Mouse (Mus musculus): Measurements from ENCODE around the gene Ppt1. TPM values are rescaled to one million over a fixed set of nuclear protein-coding genes. Genes with fewer than 3 reads are reported as not detected.

The Ppt1 gene
- polyA plus RNA-seq, 1 experiment from 2014 or later = 46.8 TPM

GRCm38 (mm10) chr4:122837180-122837730, 1.2 kb downstream of the Ppt1 start:
- no peak overlapping the region for H3K27ac ChIP-seq (replicated peaks)
- no peak overlapping the region; the same call in 1 of the 2 replicates for H3K4me2 ChIP-seq (replicated peaks; ENCODE audit: low read depth)
- TF ChIP-seq CTCF (IDR thresholded peaks at IDR 0.05; ENCODE audit: low read depth) = no peak
- no peak for TF ChIP-seq EP300 (optimal IDR thresholded peaks at IDR 0.05)
- DNase-seq (ENCODE audit: low spot score) (no peak), ATAC-seq (ENCODE audit: low FRiP score, low TSS enrichment) (no peak)
- no peak overlapping the region for H3K9ac ChIP-seq (ENCODE audit: low read length)
- no peaks in the 10 kb centered on the region for H3K9me3 ChIP-seq (ENCODE audit: control insufficient read depth, low read length)
- H3K27me3 ChIP-seq (ENCODE audit: control insufficient read depth, insufficient read depth, low read length) = no peaks in the 10 kb centered on the region
- no peak overlapping the region for H3K4me3 ChIP-seq (ENCODE audit: low read depth, low read length)
- WGBS = 75% methylated on average over 6 of the region's 6 CpGs
- H3K36me3 ChIP-seq (ENCODE audit: control insufficient read depth, insufficient read depth, low read length) = no peaks in the 10 kb centered on the region
- H3K4me1 ChIP-seq (replicated peaks; ENCODE audit: control insufficient read depth, insufficient read depth) = 0 out of 2 replicates have a peak, but pooled peaks cover 2% of the 10 kb centered on the region

GRCm38 (mm10) chr4:122837994-122838393, 2.0 kb downstream of the Ppt1 start:
- no peak overlapping the region for H3K4me3 ChIP-seq (ENCODE audit: low read depth, low read length)
- H3K27ac ChIP-seq (replicated peaks) = no peak overlapping the region
- 0 out of 2 replicates have a peak, but pooled peaks cover 2% of the 10 kb centered on the region for H3K4me1 ChIP-seq (replicated peaks; ENCODE audit: control insufficient read depth, insufficient read depth)
- TF ChIP-seq CTCF (IDR thresholded peaks at IDR 0.05; ENCODE audit: low read depth) (no peak), EP300 (optimal IDR thresholded peaks at IDR 0.05) (no peak)
- no peak overlapping the region for H3K9ac ChIP-seq (ENCODE audit: low read length)
- DNase-seq (ENCODE audit: low spot score) (no peak), ATAC-seq (ENCODE audit: low FRiP score, low TSS enrichment) (no peak)
- WGBS = 78% methylated on average over 2 of the region's 2 CpGs
- H3K4me2 ChIP-seq (replicated peaks; ENCODE audit: low read depth) = no peak overlapping the region
- no peaks in the 10 kb centered on the region for H3K27me3 ChIP-seq (ENCODE audit: control insufficient read depth, insufficient read depth, low read length)
- no peaks in the 10 kb centered on the region for H3K9me3 ChIP-seq (ENCODE audit: control insufficient read depth, low read length)
- H3K36me3 ChIP-seq (ENCODE audit: control insufficient read depth, insufficient read depth, low read length) = no peaks in the 10 kb centered on the region

GRCm38 (mm10) chr4:122838416-122838815, 2.4 kb downstream of the Ppt1 start:
- DNase-seq (ENCODE audit: low spot score) (no peak), ATAC-seq (ENCODE audit: low FRiP score, low TSS enrichment) (no peak)
- Histone ChIP-seq H3K9ac (ENCODE audit: low read length) (no peak overlapping the region), H3K4me3 (ENCODE audit: low read depth, low read length) (no peak overlapping the region), H3K4me2 (replicated peaks; ENCODE audit: low read depth) (no peak overlapping the region), H3K9me3 (ENCODE audit: control insufficient read depth, low read length) (no peaks in the 10 kb centered on the region), H3K4me1 (replicated peaks; ENCODE audit: control insufficient read depth, insufficient read depth) (0 out of 2 replicates have a peak, but pooled peaks cover 2% of the 10 kb centered on the region), H3K27ac (replicated peaks) (no peak overlapping the region), H3K27me3 (ENCODE audit: control insufficient read depth, insufficient read depth, low read length) (no peaks in the 10 kb centered on the region), H3K36me3 (ENCODE audit: control insufficient read depth, insufficient read depth, low read length) (no peaks in the 10 kb centered on the region)
- TF ChIP-seq EP300 (optimal IDR thresholded peaks at IDR 0.05) (no peak), CTCF (IDR thresholded peaks at IDR 0.05; ENCODE audit: low read depth) (no peak)
- WGBS = 63% methylated on average over 1 of the region's 1 CpGs

DNA sequence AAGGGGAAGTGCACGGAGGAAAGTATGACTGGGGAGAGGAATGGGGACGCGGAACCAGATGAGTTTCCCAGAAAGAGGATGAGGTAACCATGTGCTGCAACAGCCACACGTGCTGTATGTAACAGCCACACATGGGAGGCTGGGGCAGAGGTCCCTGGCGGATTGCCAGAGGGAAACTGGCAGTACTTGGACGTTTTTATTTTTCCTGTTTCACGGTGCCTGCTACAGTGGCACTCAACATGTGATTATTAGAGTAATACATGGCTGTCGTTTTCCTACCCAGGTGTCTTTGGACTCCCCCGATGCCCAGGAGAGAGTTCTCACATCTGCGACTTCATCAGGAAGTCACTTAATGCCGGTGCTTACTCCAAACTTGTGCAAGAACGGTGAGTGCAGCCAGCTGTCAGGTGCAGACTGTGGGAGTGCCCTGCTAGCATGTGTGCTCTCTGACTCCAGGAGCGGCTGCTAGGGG, 12.1 kb downstream of the Ppt1 start:
- DNase-seq (ENCODE audit: low spot score) = no peak
- Histone ChIP-seq H3K9me3 (ENCODE audit: control insufficient read depth, low read length) (no peaks in the 10 kb centered on the region), H3K27ac (replicated peaks) (no peak overlapping the region), H3K4me3 (ENCODE audit: low read depth, low read length) (no peak overlapping the region), H3K4me2 (replicated peaks; ENCODE audit: low read depth) (no peak overlapping the region), H3K9ac (ENCODE audit: low read length) (no peak overlapping the region), H3K36me3 (ENCODE audit: control insufficient read depth, insufficient read depth, low read length) (peaks cover 12% of the 10 kb centered on the region), H3K4me1 (replicated peaks; ENCODE audit: control insufficient read depth, insufficient read depth) (no peaks in the 10 kb centered on the region), H3K27me3 (ENCODE audit: control insufficient read depth, insufficient read depth, low read length) (no peaks in the 10 kb centered on the region)
- no peak for TF ChIP-seq EP300 (optimal IDR thresholded peaks at IDR 0.05)
- no peak for TF ChIP-seq CTCF (IDR thresholded peaks at IDR 0.05; ENCODE audit: low read depth)
- 57% methylated on average over 13 of the region's 13 CpGs for WGBS
- peak; percentile 40; the same call in 1 of the 2 replicates for ATAC-seq (ENCODE audit: low FRiP score, low TSS enrichment)

GRCm38 (mm10) chr4:122851535-122851934, 15.5 kb downstream of the Ppt1 start:
- Histone ChIP-seq H3K4me2 (replicated peaks; ENCODE audit: low read depth) (no peak overlapping the region), H3K27ac (replicated peaks) (no peak overlapping the region), H3K27me3 (ENCODE audit: control insufficient read depth, insufficient read depth, low read length) (no peaks in the 10 kb centered on the region), H3K9ac (ENCODE audit: low read length) (no peak overlapping the region), H3K4me3 (ENCODE audit: low read depth, low read length) (no peak overlapping the region), H3K4me1 (replicated peaks; ENCODE audit: control insufficient read depth, insufficient read depth) (no peaks in the 10 kb centered on the region), H3K9me3 (ENCODE audit: control insufficient read depth, low read length) (no peaks in the 10 kb centered on the region), H3K36me3 (ENCODE audit: control insufficient read depth, insufficient read depth, low read length) (peaks cover 7% of the 10 kb centered on the region; the same call in 1 of the 2 replicates)
- no peak for ATAC-seq (ENCODE audit: low FRiP score, low TSS enrichment)
- TF ChIP-seq EP300 (optimal IDR thresholded peaks at IDR 0.05) = no peak
- TF ChIP-seq CTCF (IDR thresholded peaks at IDR 0.05; ENCODE audit: low read depth) = no peak
- DNase-seq (ENCODE audit: low spot score) = no peak

DNA sequence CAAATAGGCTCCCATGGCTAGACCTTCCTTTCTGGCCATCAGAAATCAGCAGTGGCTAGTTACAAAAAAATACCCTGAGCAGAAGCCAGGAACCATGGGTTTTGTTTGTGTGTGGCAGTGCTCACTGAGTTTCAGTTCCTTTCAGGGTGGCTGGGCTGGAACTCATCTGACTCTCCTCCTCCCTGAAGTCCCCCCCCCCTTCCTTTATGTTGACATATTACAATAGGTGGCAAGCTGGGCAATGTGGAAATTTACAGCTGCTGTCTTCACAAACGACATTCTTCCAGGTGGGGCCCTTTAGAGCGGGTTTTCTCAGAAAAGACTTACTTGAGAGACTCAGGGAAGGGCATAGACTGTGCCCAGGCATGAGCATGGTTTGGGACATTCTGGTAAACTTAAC, 17.6 kb downstream of the Ppt1 start:
- no peaks in the 10 kb centered on the region for H3K27me3 ChIP-seq (ENCODE audit: control insufficient read depth, insufficient read depth, low read length)
- TF ChIP-seq CTCF (IDR thresholded peaks at IDR 0.05; ENCODE audit: low read depth) = no peak
- no peak for TF ChIP-seq EP300 (optimal IDR thresholded peaks at IDR 0.05)
- no peak overlapping the region for H3K9ac ChIP-seq (ENCODE audit: low read length)
- WGBS = 54% methylated on average over 2 of the region's 2 CpGs
- 0 out of 2 replicates have a peak overlapping the region, but pooled peaks have one; percentile 49 for H3K27ac ChIP-seq (replicated peaks)
- H3K4me1 ChIP-seq (replicated peaks; ENCODE audit: control insufficient read depth, insufficient read depth) = no peaks in the 10 kb centered on the region
- no peak overlapping the region for H3K4me3 ChIP-seq (ENCODE audit: low read depth, low read length)
- no peak overlapping the region for H3K4me2 ChIP-seq (replicated peaks; ENCODE audit: low read depth)
- DNase-seq (ENCODE audit: low spot score) (no peak), ATAC-seq (ENCODE audit: low FRiP score, low TSS enrichment) (no peak)
- peaks cover 14% of the 10 kb centered on the region; the same call in 1 of the 2 replicates for H3K36me3 ChIP-seq (ENCODE audit: control insufficient read depth, insufficient read depth, low read length)
- no peaks in the 10 kb centered on the region for H3K9me3 ChIP-seq (ENCODE audit: control insufficient read depth, low read length)
